Mouse (Mus musculus) stomach, embryonic 15.5 days (tissue): ENCODE results near the gene Hgd. TPM values are rescaled to one million over a fixed set of nuclear protein-coding genes. Genes with fewer than 3 reads are reported as not detected.

ENCODE experiments used
- ATAC-seq: fragments of 200-750 bp; cut with Nextera tagmentation; 2 replicates; pipeline ENCODE4 v1.8.0; 2017; ENCODE audit warnings: low read depth, moderate number of reproducible peaks, moderate TSS enrichment; ENCODE audit not compliant: insufficient read depth, low FRiP score
- H3K27ac ChIP-seq: fragments of 300-500 bp; sonication (generic); 2 replicates; pipeline ENCODE4 v1.5.1; 2015; ENCODE audit warnings: mild to moderate bottlenecking, inconsistent platforms
- H3K27me3 ChIP-seq: fragments of 300-500 bp; sonication (generic); replicated peaks from 2 replicates; pipeline ENCODE4 v1.6.1; 2015; ENCODE audit warnings: inconsistent platforms
- H3K36me3 ChIP-seq: fragments of 300-500 bp; sonication (generic); 2 replicates; pipeline ENCODE4 v1.6.1; 2015; ENCODE audit warnings: inconsistent platforms
- H3K4me1 ChIP-seq: fragments of 300-500 bp; sonication (generic); 2 replicates; pipeline ENCODE4 v1.6.1; 2015; ENCODE audit warnings: inconsistent platforms
- H3K4me2 ChIP-seq: fragments of 300-500 bp; sonication (generic); 2 replicates; pipeline ENCODE4 v1.6.1; 2015; ENCODE audit warnings: mild to moderate bottlenecking, inconsistent platforms
- H3K4me3 ChIP-seq: fragments of 300-500 bp; sonication (generic); replicated peaks from 2 replicates; pipeline ENCODE4 v1.5.1; 2015; ENCODE audit warnings: inconsistent platforms
- H3K9ac ChIP-seq: fragments of 300-500 bp; sonication (generic); 2 replicates; pipeline ENCODE4 v1.6.1; 2015; ENCODE audit warnings: inconsistent platforms
- H3K9me3 ChIP-seq: fragments of 300-500 bp; sonication (generic); 2 replicates; pipeline ENCODE4 v1.6.1; 2016; ENCODE audit warnings: inconsistent platforms
- WGBS: fragments of 180-500 bp; shearing (Covaris S2); methylation state at CpG from one replicate; pipeline ENCODE4 v1.1.7; 2015; 5-methylcytosine and 5-hydroxymethylcytosine counted together
- polyA plus RNA-seq: library from polyadenylated mRNA; unstranded; fragments of >200 nt; fragmentation: Nextera tagmentation; extraction: Ambion mirVana; gene quantifications from 2 replicates; pipeline ENCODE4 v1.2.1, GENCODE M21; 2015

Gene Hgd
- polyA plus RNA-seq, 1 experiment from 2014 or later = 3.4 TPM

DNA sequence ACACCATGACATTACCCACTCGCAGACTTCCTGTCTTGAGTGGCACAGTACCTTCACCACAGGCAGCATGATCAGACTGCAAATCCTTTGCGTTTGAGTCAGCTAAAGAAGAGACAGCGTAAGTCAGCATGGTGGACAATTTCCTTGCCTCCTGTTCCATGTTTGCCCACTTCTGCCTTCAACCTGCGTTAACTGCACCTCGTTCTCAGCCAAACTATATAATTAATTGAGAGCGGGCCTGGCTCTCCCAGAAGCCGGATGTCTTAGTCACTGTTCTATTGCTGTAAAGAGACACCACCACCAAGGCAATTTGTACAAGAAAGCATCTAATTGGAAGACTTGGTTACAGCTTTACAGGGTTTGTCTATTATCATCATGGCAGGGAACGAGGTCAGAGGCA is 100.9 kb downstream of the Hgd start:
- Histone ChIP-seq H3K9me3 (no peaks in the 10 kb centered on the region), H3K27me3 (no peaks in the 10 kb centered on the region), H3K27ac (no peak overlapping the region), H3K4me1 (peaks cover 15% of the 10 kb centered on the region), H3K4me2 (no peak overlapping the region), H3K9ac (no peak overlapping the region), H3K4me3 (no peak overlapping the region), H3K36me3 (no peaks in the 10 kb centered on the region)
- 73% methylated on average over 8 of the region's 8 CpGs for WGBS
- ATAC-seq = no peak

Other genes with a start within 250 kb of the Hgd start
- 2.4 and 3.5 TPM in 2 replicates for gene Stxbp5l, start 195.2 kb upstream of the Hgd start, polyA plus RNA-seq
- gene Gtf2e1, start 40.4 kb upstream of the Hgd start, polyA plus RNA-seq = 19.7 and 20.3 TPM in 2 replicates
- gene Rabl3, start 40.3 kb upstream of the Hgd start, polyA plus RNA-seq = 22.1 and 22.5 TPM in 2 replicates
- 68.0 and 70.7 TPM in 2 replicates for gene Ndufb4, start 74.3 kb downstream of the Hgd start, polyA plus RNA-seq
- gene Fstl1, start 196.7 kb downstream of the Hgd start, polyA plus RNA-seq = 327 and 347 TPM in 2 replicates